Mouse (Mus musculus): ENCODE results near the gene Actb. TPM values are rescaled to one million over a fixed set of nuclear protein-coding genes. Genes with fewer than 3 reads are reported as not detected.

Gene Actb
- polyA plus RNA-seq, 1 experiment from 2014 or later, result 2,926 TPM

DNA sequence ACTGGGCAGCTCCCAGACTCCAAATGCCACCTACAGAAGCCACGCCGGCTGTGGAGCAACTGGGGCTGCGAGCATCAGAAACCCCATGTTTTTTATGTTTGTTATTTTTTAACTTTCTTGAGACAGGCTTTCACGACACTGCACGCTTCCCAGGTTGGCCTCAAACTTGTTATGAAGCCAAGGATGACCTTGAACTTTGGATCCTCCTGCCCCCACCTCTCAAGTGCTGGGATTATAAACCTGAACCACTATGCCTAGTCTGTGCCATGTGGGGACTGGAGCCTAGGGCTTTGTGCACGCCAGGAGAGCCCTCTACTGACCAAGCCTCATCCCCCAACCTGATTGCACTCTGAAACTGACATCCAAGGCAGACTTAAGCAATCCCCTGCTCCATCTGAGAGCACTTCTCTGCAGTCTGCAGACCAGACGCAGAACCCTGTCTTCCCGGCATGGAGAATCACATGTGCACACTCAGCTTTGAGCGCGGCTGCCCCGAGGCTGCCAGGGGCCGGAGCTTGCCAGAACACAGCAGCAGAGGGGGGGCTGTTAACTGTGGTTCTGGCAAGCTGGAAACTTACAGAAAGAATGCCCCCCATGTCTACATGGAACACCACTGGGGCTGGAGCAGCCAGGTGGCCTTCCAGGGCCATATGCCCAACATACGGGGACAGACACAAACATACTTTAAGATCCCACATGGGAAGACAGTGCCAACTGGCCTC lies 31.6 kb downstream of the Actb start:
- no peak for ATAC-seq
- DNase-seq (ENCODE audit: low read depth, low spot score), result no peak
- TF ChIP-seq CTCF (IDR thresholded peaks at IDR 0.05), result no peak
- in situ Hi-C loops (cut with MboI; ENCODE audit: low pct_unique_long_range_greater_than_20kb), result loop anchor here (10.0 kb wide), 1 partner anchor 310 kb away; no protein-coding TSS in a partner anchor
- ChIA-PET CTCF (no interaction called here), POLR2A (no interaction called here)
- no peaks in the 10 kb centered on the region for H3K27me3 ChIP-seq

DNA sequence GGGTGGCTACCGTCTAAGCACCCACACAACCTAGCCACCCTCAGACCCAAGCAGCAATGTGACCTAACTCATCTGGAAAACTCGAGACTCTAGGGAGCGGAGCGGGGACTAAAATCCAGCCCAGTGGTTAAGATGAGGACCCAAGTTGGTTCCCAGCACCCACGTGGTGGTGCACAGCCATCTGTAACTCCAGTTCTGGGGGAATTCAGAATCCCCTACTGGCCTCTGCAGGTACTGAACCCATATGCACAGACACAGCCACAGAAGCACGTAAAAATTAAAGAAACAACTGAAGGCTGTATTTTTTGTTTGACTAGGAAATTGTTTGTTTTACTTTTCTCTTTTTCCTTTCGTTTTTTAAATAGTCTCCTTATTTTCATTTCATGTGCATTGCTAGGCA lies 32.8 kb downstream of the Actb start:
- POLR2A ChIA-PET, result no interaction called here
- in situ Hi-C loops (cut with MboI; ENCODE audit: low pct_unique_long_range_greater_than_20kb), result loop anchor here (10.0 kb wide), 1 partner anchor 309 kb away; no protein-coding TSS in a partner anchor
- no peak for ATAC-seq
- no peak for DNase-seq (ENCODE audit: low read depth, low spot score)
- H3K27me3 ChIP-seq, result no peaks in the 10 kb centered on the region
- CTCF ChIA-PET, result no interaction called here
- TF ChIP-seq CTCF (IDR thresholded peaks at IDR 0.05), result no peak

DNA sequence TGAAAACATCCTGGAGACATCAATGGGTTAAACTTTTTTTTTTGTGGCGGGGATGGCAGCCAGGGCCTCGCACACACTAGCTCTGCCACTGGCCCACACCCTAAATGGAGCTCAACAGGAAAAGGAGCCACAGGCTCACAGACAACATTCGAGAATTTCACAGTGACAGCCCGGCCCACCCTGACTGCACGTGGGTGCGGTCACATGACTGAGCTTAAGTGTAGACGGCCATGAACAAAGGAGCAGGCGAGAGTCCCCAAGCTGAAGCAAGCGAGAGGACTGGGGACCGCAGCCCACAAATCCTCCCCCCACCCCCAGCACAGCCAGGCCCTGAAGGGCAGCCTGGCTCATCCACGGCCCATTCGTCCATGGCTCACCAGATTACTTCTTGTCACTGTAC lies 34.8 kb downstream of the Actb start:
- TF ChIP-seq CTCF (IDR thresholded peaks at IDR 0.05), result no peak
- H3K27me3 ChIP-seq, result no peaks in the 10 kb centered on the region
- DNase-seq (ENCODE audit: low read depth, low spot score), result no peak
- CTCF ChIA-PET, result interaction anchor here (1.1 kb wide), 1 partner anchor 10 kb away, joined by 3 read pairs; no protein-coding TSS in a partner anchor
- POLR2A ChIA-PET, result no interaction called here
- ATAC-seq, result no peak
- in situ Hi-C loops (cut with MboI; ENCODE audit: low pct_unique_long_range_greater_than_20kb), result loop anchor here (10.0 kb wide), 1 partner anchor 307 kb away; no protein-coding TSS in a partner anchor

DNA sequence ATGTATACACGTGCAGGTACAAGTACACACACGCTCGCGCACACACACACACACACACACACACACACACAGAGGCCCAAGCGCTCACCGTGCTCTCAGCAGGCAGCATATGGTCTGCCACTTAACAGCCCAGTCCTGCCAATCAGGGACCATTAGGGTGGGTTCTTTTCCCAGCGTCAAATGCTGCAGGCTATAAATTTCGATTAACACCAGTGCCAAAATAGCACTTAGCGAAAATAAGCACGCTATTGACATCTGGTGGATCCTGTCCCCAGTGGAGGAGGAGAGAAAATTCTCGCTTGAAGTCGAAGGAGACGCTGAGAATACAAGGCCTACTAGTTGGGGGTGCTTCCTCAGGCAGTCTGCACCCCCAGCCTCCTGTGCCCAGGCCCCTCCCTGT lies 37.1 kb downstream of the Actb start:
- ATAC-seq (no peak), DNase-seq (ENCODE audit: low read depth, low spot score) (no peak)
- TF ChIP-seq CTCF (IDR thresholded peaks at IDR 0.05), result no peak
- no peaks in the 10 kb centered on the region for H3K27me3 ChIP-seq
- ChIA-PET CTCF (no interaction called here), POLR2A (no interaction called here)
- in situ Hi-C loops (cut with MboI; ENCODE audit: low pct_unique_long_range_greater_than_20kb), result no loop called here

DNA sequence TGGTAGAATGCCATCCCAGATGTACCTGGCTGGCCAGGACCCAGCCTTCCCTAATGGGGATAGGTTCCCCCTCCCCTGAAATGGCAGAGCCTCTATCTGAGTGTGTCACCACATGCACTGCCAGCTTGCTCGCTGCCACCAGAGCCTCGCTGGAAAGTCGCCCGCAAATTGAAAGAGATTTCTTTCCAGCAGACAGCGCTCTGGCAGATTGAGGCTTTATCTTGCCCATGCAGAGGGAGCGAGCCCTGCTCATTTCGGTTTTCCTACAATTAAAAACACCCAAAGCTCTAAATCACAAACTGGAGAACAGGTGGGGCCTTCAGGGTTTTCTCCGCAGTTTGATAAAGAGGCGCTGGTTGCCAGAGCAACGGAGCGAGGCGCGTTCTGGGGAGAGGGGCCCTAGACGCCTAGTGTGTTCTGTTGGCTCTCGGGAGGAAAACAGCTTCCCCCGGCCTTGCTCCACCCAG lies 48.8 kb downstream of the Actb start:
- CTCF ChIA-PET, result no interaction called here
- no peak for TF ChIP-seq CTCF (IDR thresholded peaks at IDR 0.05)
- POLR2A ChIA-PET, result interaction anchor here (1.2 kb wide), 1 partner anchor 37 kb away, joined by 3 read pairs; no protein-coding TSS in a partner anchor
- no peak for DNase-seq (ENCODE audit: low read depth, low spot score)
- no peaks in the 10 kb centered on the region for H3K27me3 ChIP-seq
- in situ Hi-C loops (cut with MboI; ENCODE audit: low pct_unique_long_range_greater_than_20kb), result no loop called here
- no peak for ATAC-seq

DNA sequence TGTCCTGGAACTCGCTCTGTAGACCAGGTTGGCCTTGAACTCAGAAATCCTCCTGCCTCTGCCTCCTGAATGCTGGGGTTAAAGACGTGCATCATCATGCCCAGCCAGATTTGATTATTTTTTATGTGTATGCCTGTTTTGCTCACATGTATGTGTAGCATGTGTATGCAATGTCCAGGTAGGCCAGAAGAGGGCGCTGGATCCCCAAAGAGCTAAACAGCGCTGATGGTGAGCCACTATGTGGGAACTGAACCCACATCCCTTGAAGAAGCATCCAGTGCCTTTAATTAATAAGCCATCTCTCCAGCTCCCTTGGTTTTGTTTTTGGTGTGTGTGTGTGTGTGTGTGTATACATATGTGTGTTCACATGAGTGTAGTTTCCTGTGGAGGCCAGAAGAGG lies 50.1 kb downstream of the Actb start:
- ChIA-PET POLR2A (interaction anchor here (0.7 kb wide), 1 partner anchor 76 kb away, joined by 4 read pairs; no protein-coding TSS in a partner anchor), CTCF (no interaction called here)
- H3K27me3 ChIP-seq, result no peaks in the 10 kb centered on the region
- peak; percentile 49 for TF ChIP-seq CTCF (IDR thresholded peaks at IDR 0.05)
- DNase-seq (ENCODE audit: low read depth, low spot score), result no peak
- in situ Hi-C loops (cut with MboI; ENCODE audit: low pct_unique_long_range_greater_than_20kb), result no loop called here
- no peak for ATAC-seq

DNA sequence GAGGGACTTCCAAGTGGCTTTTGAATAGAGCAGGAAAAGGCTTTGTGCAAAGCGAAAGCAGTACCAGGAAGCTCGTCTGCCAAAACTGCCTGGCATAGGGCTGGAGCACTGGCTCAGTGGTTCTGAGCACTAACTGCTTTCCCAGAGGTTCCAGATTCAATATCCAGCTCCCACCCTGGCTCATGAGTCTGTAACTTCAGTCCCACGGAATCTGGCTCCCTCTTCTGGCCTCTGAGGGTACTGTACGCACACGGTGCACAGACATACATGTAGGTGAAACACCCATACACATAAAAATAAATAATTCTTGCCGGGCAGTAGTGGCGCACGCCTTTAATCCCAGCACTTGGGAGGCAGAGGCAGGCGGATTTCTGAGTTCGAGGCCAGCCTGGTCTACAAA lies 51.7 kb downstream of the Actb start:
- no peak for ATAC-seq
- POLR2A ChIA-PET, result interaction anchor here (0.7 to 1.0 kb wide), 2 partner anchors 13 to 87 kb away, joined by 3 read pairs; no protein-coding TSS in a partner anchor
- peak; percentile 90 for TF ChIP-seq CTCF (IDR thresholded peaks at IDR 0.05)
- no peak for DNase-seq (ENCODE audit: low read depth, low spot score)
- in situ Hi-C loops (cut with MboI; ENCODE audit: low pct_unique_long_range_greater_than_20kb), result no loop called here
- no peaks in the 10 kb centered on the region for H3K27me3 ChIP-seq
- CTCF ChIA-PET, result interaction anchor here (0.6 to 2.6 kb wide), 11 partner anchors 9 to 130 kb away, joined by 3 to 7 read pairs (median 5); no protein-coding TSS in a partner anchor

DNA sequence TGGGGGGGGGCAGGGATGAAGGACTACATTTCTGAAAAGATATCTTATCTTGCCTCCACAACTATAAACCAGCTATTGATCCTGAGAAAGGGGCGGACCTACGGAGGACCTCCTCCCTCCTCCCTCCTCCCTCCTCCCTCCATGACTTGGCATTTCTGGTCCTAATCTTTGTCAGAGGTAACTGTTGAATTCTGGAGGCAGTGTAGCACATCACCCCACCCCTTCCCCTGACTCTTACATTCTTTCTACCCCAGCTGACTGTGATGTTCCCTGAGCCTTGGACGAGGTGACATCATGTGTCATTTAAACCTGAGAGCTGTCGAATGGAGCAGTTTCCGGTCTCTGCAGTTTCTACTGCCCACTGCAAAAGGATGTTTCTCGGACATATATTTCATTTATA lies 53.0 kb downstream of the Actb start:
- TF ChIP-seq CTCF (IDR thresholded peaks at IDR 0.05), result no peak
- H3K27me3 ChIP-seq, result no peaks in the 10 kb centered on the region
- CTCF ChIA-PET, result interaction anchor here (1.1 to 2.6 kb wide), 7 partner anchors 11 to 211 kb away, joined by 3 to 7 read pairs (median 4); no protein-coding TSS in a partner anchor
- POLR2A ChIA-PET, result interaction anchor here (0.5 kb wide), 1 partner anchor 33 kb away, joined by 4 read pairs; no protein-coding TSS in a partner anchor
- ATAC-seq (no peak), DNase-seq (ENCODE audit: low read depth, low spot score) (no peak)
- in situ Hi-C loops (cut with MboI; ENCODE audit: low pct_unique_long_range_greater_than_20kb), result no loop called here

Other genes starting within 250 kb of the Actb start
- 0.05 TPM for gene Slc29a4, start 214.2 kb downstream of the Actb start, polyA plus RNA-seq (2021)
- 116 TPM for gene Tnrc18, start 89.1 kb downstream of the Actb start, polyA plus RNA-seq (2021)
- gene Fbxl18, start 11.3 kb downstream of the Actb start, polyA plus RNA-seq (2021), result 11.1 TPM
- 246 TPM for gene Fscn1, start 53.6 kb upstream of the Actb start, polyA plus RNA-seq (2021)
- 48.0 TPM for gene Rnf216, start 206.2 kb upstream of the Actb start, polyA plus RNA-seq (2021)
- gene Olfr718-ps1, start 240.8 kb upstream of the Actb start, polyA plus RNA-seq (2021), result 0.01 TPM